Mouse (Mus musculus): ENCODE data around the gene Pnkp.
A peak's percentile ranks its signal among the peaks of the same experiment; 100 is the strongest.

Gene Pnkp

GRCm38 (mm10) chr7:44826771-44827170 lies 30.2 kb upstream of the Pnkp start:
- peak; percentile 26 for DNase-seq (ENCODE audit: low read depth, low spot score)

GRCm38 (mm10) chr7:44828706-44829105 lies 28.2 kb upstream of the Pnkp start:
- DNase-seq (ENCODE audit: low read depth, low spot score), result no peak

- DNase-seq (ENCODE audit: low read depth, low spot score), result no peak
Observed at GRCm38 (mm10) chr7:44832763-44833162, 24.2 kb upstream of the Pnkp start.

GRCm38 (mm10) chr7:44835373-44836015 lies 21.4 kb upstream of the Pnkp start:
- no peak for DNase-seq (ENCODE audit: low read depth, low spot score)

GRCm38 (mm10) chr7:44836016-44836404 lies 20.9 kb upstream of the Pnkp start:
- no peak for DNase-seq (ENCODE audit: low read depth, low spot score)

GRCm38 (mm10) chr7:44836423-44837053 lies 20.4 kb upstream of the Pnkp start:
- no peak for DNase-seq (ENCODE audit: low read depth, low spot score)

GRCm38 (mm10) chr7:44838073-44838472 lies 18.9 kb upstream of the Pnkp start:
- DNase-seq (ENCODE audit: low read depth, low spot score), result no peak

GRCm38 (mm10) chr7:44839171-44839490 lies 17.8 kb upstream of the Pnkp start:
- DNase-seq (ENCODE audit: low read depth, low spot score), result no peak

- DNase-seq (ENCODE audit: low read depth, low spot score), result no peak
Observed at GRCm38 (mm10) chr7:44839491-44840191, 17.3 kb upstream of the Pnkp start.

- DNase-seq (ENCODE audit: low read depth, low spot score), result no peak
Observed at GRCm38 (mm10) chr7:44840426-44840825, 16.5 kb upstream of the Pnkp start.

GRCm38 (mm10) chr7:44841825-44842463 lies 15.0 kb upstream of the Pnkp start:
- no peak for DNase-seq (ENCODE audit: low read depth, low spot score)

GRCm38 (mm10) chr7:44845006-44845405 lies 11.9 kb upstream of the Pnkp start:
- no peak for DNase-seq (ENCODE audit: low read depth, low spot score)

- DNase-seq (ENCODE audit: low read depth, low spot score), result no peak
Observed at GRCm38 (mm10) chr7:44846804-44847203, 10.1 kb upstream of the Pnkp start.

GRCm38 (mm10) chr7:44847772-44848171 lies 9.2 kb upstream of the Pnkp start:
- DNase-seq (ENCODE audit: low read depth, low spot score), result no peak

GRCm38 (mm10) chr7:44848561-44849415 lies 8.2 kb upstream of the Pnkp start, which contains the start of the genes Akt1s1 and Tbc1d17:
Gene Akt1s1 (plus strand): TSS chr7:44848991.
Gene Tbc1d17 (minus strand): TSS chr7:44849079.
- peak; percentile 97 for DNase-seq (ENCODE audit: low read depth, low spot score)

- peak; percentile 87 for DNase-seq (ENCODE audit: low read depth, low spot score)
Observed at GRCm38 (mm10) chr7:44849416-44850111, 7.4 kb upstream of the Pnkp start.

- peak; percentile 68 for DNase-seq (ENCODE audit: low read depth, low spot score)
Observed at GRCm38 (mm10) chr7:44850146-44850545, 6.8 kb upstream of the Pnkp start.

- DNase-seq (ENCODE audit: low read depth, low spot score), result peak; percentile 57
Observed at GRCm38 (mm10) chr7:44850789-44851624, 5.9 kb upstream of the Pnkp start.

GRCm38 (mm10) chr7:44851625-44852234 lies 5.2 kb upstream of the Pnkp start:
- DNase-seq (ENCODE audit: low read depth, low spot score), result no peak

Measured in 3T3-L1 (cell line).